Mouse (Mus musculus) forebrain, embryonic 16.5 days (tissue): ENCODE data around the gene Meis2. TPM values are rescaled to one million over a fixed set of nuclear protein-coding genes. Genes with fewer than 3 reads are reported as not detected.

Experiments used
- ATAC-seq: fragments of 200-750 bp; cut with Nextera tagmentation; 2 replicates; pipeline ENCODE4 v1.8.0; 2017; ENCODE audit warnings: mild to moderate bottlenecking, moderate library complexity
- H3K27ac ChIP-seq: fragments of 300-500 bp; sonication (generic); 2 replicates; pipeline ENCODE4 v1.5.1; 2014; ENCODE audit warnings: low read length, control low read depth
- H3K27me3 ChIP-seq: fragments of 300-500 bp; sonication (generic); replicated peaks from 2 replicates; pipeline ENCODE4 v1.6.1; 2014; ENCODE audit warnings: low read length; ENCODE audit not compliant: control insufficient read depth, insufficient read depth
- H3K36me3 ChIP-seq: fragments of 300-500 bp; sonication (generic); 2 replicates; pipeline ENCODE4 v1.6.1; 2014; ENCODE audit not compliant: control insufficient read depth, insufficient read depth
- H3K4me1 ChIP-seq: fragments of 300-500 bp; sonication (generic); replicated peaks from 2 replicates; pipeline ENCODE4 v1.6.1; 2014; ENCODE audit warnings: low read length; ENCODE audit not compliant: control insufficient read depth, insufficient read depth
- H3K4me2 ChIP-seq: fragments of 300-500 bp; sonication (generic); 2 replicates; pipeline ENCODE4 v1.6.1; 2014; ENCODE audit warnings: mild to moderate bottlenecking, low read length, control low read depth
- H3K4me3 ChIP-seq: fragments of 300-500 bp; sonication (generic); replicated peaks from 2 replicates; pipeline ENCODE4 v1.5.1; 2014; ENCODE audit warnings: mild to moderate bottlenecking, low read length, control low read depth
- H3K9ac ChIP-seq: fragments of 300-500 bp; sonication (generic); replicated peaks from 2 replicates; pipeline ENCODE4 v1.6.1; 2014; ENCODE audit warnings: low read depth, low read length, control low read depth
- H3K9me3 ChIP-seq: fragments of 300-500 bp; sonication (generic); 2 replicates; pipeline ENCODE4 v1.6.1; 2016; ENCODE audit warnings: low read length; ENCODE audit not compliant: control insufficient read depth
- WGBS: fragments of 180-500 bp; shearing (Covaris S2); extraction: QIAGEN DNeasy Blood & Tissue Kit; methylation state at CpG from one replicate; pipeline ENCODE4 v1.1.7; 2014; 5-methylcytosine and 5-hydroxymethylcytosine counted together
- polyA plus RNA-seq: library from polyadenylated mRNA; unstranded; fragments of >200 nt; fragmentation: Nextera tagmentation; extraction: Ambion mirVana; gene quantifications from 2 replicates; pipeline ENCODE4 v1.2.1, GENCODE M21; 2015

The Meis2 gene
- polyA plus RNA-seq, 1 experiment from 2014 or later: 154 TPM

DNA sequence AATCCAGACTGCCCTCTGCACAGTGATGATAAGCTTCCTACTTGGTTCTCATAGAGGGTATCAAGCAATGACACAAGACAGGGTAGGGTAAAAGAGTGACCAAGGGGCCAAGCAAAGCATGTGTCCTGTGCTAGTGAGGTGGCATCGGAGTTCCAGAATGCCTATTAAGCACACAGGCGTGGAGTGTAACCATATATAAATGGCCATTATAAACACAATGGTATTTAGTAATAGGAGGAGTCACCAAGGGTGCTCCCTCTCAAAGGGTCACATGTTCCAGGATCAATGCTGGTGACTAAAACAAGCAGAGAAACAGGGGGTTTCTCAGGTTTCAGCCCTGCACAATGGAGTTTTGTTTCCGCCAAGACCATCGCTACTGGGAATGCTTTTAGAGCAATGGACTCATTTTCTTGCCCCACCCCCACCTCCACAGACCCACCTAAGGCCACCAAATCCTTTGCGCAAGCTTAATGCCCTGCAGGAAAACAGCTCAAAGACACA is 45.1 kb downstream of the Meis2 start:
- Histone ChIP-seq H3K4me2 (peak overlapping the region; percentile 21), H3K27ac (peak overlapping the region; percentile 72), H3K27me3 (no peaks in the 10 kb centered on the region), H3K4me1 (peaks cover 53% of the 10 kb centered on the region), H3K36me3 (peaks cover 3% of the 10 kb centered on the region; the same call in 1 of the 2 replicates), H3K9ac (peak overlapping the region; percentile 20), H3K9me3 (no peaks in the 10 kb centered on the region), H3K4me3 (no peak overlapping the region)
- 5% methylated on average over 5 of the region's 5 CpGs for WGBS
- ATAC-seq: no peak

DNA sequence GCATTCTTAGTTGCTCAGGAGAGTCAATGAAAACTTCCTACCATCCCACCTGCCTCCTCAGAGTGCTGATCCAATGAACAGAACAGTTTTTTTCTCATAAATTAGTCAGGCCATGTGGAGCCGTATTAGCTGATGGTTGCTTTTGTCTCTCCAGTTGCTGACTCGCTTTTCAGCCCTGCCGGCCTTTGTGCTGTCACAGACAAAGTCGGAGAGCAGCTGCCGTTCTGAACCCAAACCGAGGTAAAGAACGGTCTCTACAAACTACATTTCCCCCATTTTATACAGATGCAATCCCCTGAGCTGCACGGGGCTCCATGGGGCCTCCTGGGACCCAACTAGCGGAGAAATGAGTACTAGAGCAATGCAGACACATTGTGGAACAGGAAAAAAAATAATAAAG is 45.7 kb downstream of the Meis2 start:
- peak overlapping the region; percentile 72 for H3K27ac ChIP-seq
- 6% methylated on average over 9 of the region's 9 CpGs for WGBS
- no peaks in the 10 kb centered on the region for H3K27me3 ChIP-seq
- H3K36me3 ChIP-seq: peaks cover 3% of the 10 kb centered on the region; the same call in 1 of the 2 replicates
- H3K4me1 ChIP-seq: peaks cover 53% of the 10 kb centered on the region
- H3K4me2 ChIP-seq: peak overlapping the region; percentile 21
- H3K9ac ChIP-seq: peak overlapping the region; percentile 20; the same call in 1 of the 2 replicates
- ATAC-seq: peak; percentile 55
- no peaks in the 10 kb centered on the region for H3K9me3 ChIP-seq
- H3K4me3 ChIP-seq: no peak overlapping the region

DNA sequence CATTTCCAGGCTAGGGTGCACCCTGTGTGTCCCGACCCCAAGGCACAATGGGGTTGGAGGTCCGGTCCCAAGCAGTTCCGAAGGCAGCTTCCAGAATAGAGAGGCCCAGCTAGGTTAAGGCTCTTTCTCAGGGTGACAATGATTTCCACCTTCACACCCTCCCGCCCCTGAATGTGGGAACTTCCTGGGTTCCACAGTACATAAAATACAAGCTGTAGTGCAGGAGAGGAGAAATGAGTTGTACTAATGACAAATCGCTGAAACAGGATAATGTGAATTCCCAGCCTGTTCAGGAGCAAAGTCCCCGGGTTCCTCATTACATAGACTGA is 46.2 kb downstream of the Meis2 start:
- Histone ChIP-seq H3K9ac (no peak overlapping the region), H3K27me3 (no peaks in the 10 kb centered on the region), H3K4me3 (no peak overlapping the region)

DNA sequence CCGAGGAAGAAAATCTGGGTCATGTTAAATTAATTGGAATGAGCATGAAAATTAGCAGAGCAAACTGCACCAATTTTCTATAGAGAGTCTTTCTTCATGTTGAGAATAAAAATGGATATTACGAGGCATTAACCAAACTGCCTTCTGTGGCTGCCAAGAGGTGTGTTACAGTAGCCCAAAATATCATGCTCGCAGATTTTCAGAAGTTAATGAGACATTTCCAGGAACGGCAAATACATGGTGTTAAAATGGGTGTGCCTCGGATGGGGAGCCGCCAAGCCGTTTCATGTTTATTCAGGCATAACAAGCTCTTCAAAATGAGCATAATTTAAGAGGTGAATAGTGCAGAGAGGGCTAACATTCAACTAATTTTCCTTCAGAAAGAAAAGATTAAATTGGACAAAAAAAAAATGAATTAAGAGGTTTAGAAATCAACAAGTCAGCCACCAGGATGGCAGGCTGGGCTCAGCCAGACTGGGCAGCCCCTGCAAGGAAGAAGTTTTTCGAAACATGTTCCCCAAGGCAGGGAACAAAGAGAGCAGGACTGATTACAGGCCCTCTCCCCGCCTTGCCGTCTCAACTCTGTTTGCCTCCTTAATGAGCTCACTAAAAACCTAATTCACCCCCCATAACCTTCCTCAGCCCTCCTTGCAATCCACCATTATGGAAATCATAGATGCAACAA is 46.7 kb downstream of the Meis2 start:
- Histone ChIP-seq H3K27me3 (no peaks in the 10 kb centered on the region), H3K4me1 (peaks cover 49% of the 10 kb centered on the region), H3K36me3 (peaks cover 3% of the 10 kb centered on the region; the same call in 1 of the 2 replicates), H3K27ac (peak overlapping the region; percentile 72), H3K9me3 (no peaks in the 10 kb centered on the region), H3K4me2 (peak overlapping the region; percentile 8), H3K9ac (no peak overlapping the region), H3K4me3 (no peak overlapping the region)
- peak; percentile 59 for ATAC-seq
- WGBS: 11% methylated on average over 10 of the region's 10 CpGs

More for the DNA sequence above, 46.2 kb downstream of the Meis2 start:
- Histone ChIP-seq H3K36me3 (peaks cover 3% of the 10 kb centered on the region; the same call in 1 of the 2 replicates), H3K4me2 (peak overlapping the region; percentile 1; the same call in 1 of the 2 replicates), H3K9me3 (no peaks in the 10 kb centered on the region), H3K27ac (peak overlapping the region; percentile 72), H3K4me1 (peaks cover 53% of the 10 kb centered on the region)
- 4% methylated on average over 6 of the region's 6 CpGs for WGBS
- ATAC-seq: peak; percentile 31; the same call in 1 of the 2 replicates

DNA sequence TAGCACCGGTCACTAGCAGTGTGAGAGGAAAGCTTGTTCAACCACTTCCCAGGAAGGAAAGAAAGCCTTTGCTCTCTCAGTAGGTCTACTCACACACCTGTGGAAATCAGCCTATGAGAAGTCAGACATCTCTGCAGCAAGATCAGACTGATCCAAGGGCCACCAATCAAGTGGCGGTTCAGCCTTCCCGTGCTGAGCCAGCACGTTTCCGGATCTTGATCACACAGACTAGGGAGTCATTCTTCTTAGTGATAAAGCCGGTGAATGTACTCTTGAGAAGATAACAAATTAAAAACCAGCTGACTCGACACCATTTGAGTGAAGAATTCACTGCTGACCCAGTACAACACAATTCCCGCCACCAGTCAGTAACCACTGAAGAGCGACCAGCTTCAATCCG is 50.1 kb downstream of the Meis2 start:
- ATAC-seq: no peak
- H3K9me3 ChIP-seq: no peaks in the 10 kb centered on the region
- no peak overlapping the region for H3K4me3 ChIP-seq
- WGBS: 73% methylated on average over 10 of the region's 10 CpGs
- H3K27me3 ChIP-seq: no peaks in the 10 kb centered on the region
- H3K4me1 ChIP-seq: peaks cover 36% of the 10 kb centered on the region
- H3K36me3 ChIP-seq: peaks cover 3% of the 10 kb centered on the region; the same call in 1 of the 2 replicates
- no peak overlapping the region for H3K4me2 ChIP-seq
- H3K9ac ChIP-seq: no peak overlapping the region
- H3K27ac ChIP-seq: no peak overlapping the region

DNA sequence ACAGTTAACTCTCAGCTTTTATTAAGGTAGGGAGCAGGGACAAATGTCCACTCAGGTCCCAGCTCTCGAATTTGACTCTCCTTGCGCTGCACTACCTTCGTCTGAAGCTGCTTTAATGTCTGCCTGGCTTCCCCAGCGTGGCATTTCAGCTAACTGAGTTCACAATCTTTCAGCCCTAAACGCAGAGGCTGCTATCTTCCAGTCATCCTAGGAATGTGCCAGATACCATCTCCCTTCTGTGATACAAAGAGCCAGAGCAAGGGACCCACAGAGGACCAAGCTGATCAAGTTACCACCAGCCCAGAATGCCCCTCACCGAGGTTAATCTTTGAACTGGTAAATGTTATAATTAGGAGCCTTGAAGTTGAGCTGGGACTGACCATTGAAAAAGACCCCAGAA is 55.2 kb downstream of the Meis2 start:
- no peak overlapping the region for H3K9ac ChIP-seq
- ATAC-seq: no peak
- 12% methylated on average over 6 of the region's 6 CpGs for WGBS
- no peak overlapping the region for H3K4me2 ChIP-seq
- no peaks in the 10 kb centered on the region for H3K36me3 ChIP-seq
- 0 out of 2 replicates have a peak overlapping the region, but pooled peaks have one; percentile 6 for H3K27ac ChIP-seq
- H3K27me3 ChIP-seq: no peaks in the 10 kb centered on the region
- H3K9me3 ChIP-seq: no peaks in the 10 kb centered on the region
- no peak overlapping the region for H3K4me3 ChIP-seq
- peaks cover 27% of the 10 kb centered on the region for H3K4me1 ChIP-seq

DNA sequence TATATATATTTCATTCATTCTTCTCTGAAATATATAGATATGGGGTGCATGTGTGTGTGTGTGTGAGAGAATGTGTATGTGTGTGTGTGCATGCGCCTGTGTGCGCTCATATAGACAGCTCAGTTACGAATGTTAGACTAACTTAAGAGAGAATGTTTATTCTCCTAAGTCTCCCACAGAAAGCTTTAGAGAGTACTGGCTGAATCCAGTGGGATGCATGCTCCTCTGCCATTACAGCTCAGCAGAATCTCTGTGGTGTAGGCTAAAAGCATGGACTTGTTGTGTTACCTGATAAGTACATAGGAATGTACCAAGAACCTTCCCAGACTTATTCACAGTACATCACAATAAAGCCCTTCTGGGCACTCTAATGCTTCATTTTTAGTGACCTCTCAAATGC is 55.6 kb downstream of the Meis2 start:
- H3K27ac ChIP-seq: no peak overlapping the region
- 48% methylated on average over 3 of the region's 3 CpGs for WGBS
- peaks cover 27% of the 10 kb centered on the region for H3K4me1 ChIP-seq
- H3K9me3 ChIP-seq: no peaks in the 10 kb centered on the region
- no peak overlapping the region for H3K4me3 ChIP-seq
- H3K36me3 ChIP-seq: no peaks in the 10 kb centered on the region
- no peak overlapping the region for H3K9ac ChIP-seq
- no peaks in the 10 kb centered on the region for H3K27me3 ChIP-seq
- H3K4me2 ChIP-seq: no peak overlapping the region
- ATAC-seq: peak; percentile 15; the same call in 1 of the 2 replicates

DNA sequence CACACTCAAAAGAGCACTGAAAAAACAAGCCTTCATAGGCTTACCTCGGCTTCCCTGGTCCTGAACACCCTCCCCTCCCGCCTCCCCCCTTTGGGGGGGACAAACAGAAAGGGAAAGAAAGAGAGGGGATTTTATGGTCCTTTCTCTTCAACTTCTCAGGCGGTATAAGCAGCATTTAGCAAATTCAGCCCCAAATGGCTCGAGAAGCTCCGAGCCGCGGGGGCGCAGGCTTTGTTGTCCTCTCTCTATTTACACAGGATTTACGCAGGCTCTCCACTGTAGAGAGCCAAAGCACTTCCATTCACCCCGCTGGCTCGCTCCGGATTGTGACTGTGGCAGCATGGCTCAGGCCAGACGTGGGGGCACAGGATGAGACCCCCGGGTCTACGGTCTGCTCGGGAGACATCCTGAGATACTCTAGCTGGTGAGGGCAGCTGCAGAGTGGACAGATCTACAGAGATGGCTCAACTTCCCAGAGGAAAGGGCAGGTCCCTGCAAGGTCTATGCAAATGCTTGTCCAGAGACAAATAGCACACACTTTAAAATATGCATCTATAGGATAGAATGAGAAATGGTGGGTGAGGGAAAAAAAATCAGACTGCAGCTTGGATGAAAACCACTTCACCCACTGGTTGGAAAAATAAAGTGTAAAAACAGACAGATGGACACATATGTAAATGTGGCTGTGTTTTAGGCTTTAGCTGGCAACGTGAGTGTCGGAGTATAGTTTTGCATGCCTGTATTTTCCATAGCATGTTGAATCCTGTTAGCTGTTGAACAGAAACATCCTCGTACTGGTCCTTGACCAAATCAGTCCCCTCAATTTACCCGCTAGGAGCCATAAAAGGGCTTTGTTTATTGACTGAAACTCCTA is 56.3 kb downstream of the Meis2 start:
- 2% methylated on average over 20 of the region's 20 CpGs for WGBS
- H3K9ac ChIP-seq: peak overlapping the region; percentile 59
- peak overlapping the region; percentile 24 for H3K4me3 ChIP-seq
- no peaks in the 10 kb centered on the region for H3K9me3 ChIP-seq
- H3K4me1 ChIP-seq: peaks cover 31% of the 10 kb centered on the region
- H3K4me2 ChIP-seq: peak overlapping the region; percentile 59
- no peaks in the 10 kb centered on the region for H3K27me3 ChIP-seq
- peaks cover under 1% of the 10 kb centered on the region; the same call in 1 of the 2 replicates for H3K36me3 ChIP-seq
- peak; percentile 76 for ATAC-seq
- peak overlapping the region; percentile 81 for H3K27ac ChIP-seq

DNA sequence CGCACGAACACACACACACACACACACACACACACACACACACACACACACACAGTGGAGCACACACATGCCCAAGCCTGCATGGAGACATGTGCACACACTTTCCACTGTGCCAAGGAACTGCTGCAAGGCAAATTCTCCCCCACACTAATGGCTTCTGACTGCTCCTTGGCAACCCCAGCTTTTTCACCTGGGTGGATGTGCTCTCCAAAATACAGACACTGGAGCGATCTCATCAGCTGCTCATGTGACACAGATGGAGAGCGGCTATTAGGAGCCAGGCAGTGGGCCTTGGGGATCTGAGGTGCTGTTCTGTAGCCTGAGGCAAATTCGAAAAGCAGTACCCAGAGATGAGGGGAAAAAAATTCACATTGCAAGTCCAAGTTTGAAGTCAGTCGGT is 63.3 kb downstream of the Meis2 start:
- Histone ChIP-seq H3K4me2 (no peak overlapping the region), H3K9ac (no peak overlapping the region), H3K36me3 (peaks cover 4% of the 10 kb centered on the region; the same call in 1 of the 2 replicates), H3K27ac (no peak overlapping the region), H3K27me3 (no peaks in the 10 kb centered on the region), H3K4me3 (no peak overlapping the region), H3K4me1 (peaks cover 54% of the 10 kb centered on the region), H3K9me3 (no peaks in the 10 kb centered on the region)
- peak; percentile 34 for ATAC-seq
- 40% methylated on average over 6 of the region's 6 CpGs for WGBS
